Mouse (Mus musculus) cortical plate, adult 2 months (tissue): ENCODE results near the gene 4933427D14Rik.

Source experiments
- CTCF ChIP-seq: fragments of 200-500 bp; IDR thresholded peaks from 2 replicates; pipeline ENCODE4 v1.5.1; 2011; ENCODE audit warnings: mild to moderate bottlenecking, control low read depth, low read length; ENCODE audit not compliant: insufficient read depth; ENCODE audit errors: extremely low read depth
- POLR2A ChIP-seq: fragments of 200-500 bp; IDR thresholded peaks from 2 replicates; pipeline ENCODE4 v1.6.1; 2011; ENCODE audit warnings: mild to moderate bottlenecking, low read length, control low read depth; ENCODE audit not compliant: insufficient read depth; ENCODE audit errors: extremely low read depth

DNA sequence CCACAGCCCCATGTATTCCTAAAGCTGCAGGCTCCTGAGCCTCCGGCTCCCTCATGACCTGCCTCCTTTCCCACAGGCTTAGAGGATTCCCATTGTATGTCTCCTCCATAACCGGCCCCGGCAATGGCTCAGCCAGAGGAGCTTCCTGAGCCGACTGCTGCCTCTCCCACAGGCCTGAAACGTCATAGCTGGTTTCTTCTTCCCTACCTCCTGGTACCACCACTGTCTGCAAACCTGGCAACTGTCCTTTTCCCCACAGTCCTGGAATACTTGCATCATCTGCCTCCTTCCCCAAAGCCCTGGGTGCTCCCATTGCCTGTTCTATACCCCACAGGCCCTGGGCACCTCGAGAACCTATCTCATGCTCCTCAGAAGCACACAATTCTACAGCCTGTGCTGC, 2.0 kb downstream of the 4933427D14Rik start:
- no peak for TF ChIP-seq POLR2A
- TF ChIP-seq CTCF, result no peak
